Mouse (Mus musculus) kidney, adult 11 months (tissue): ENCODE measurements around the gene Vmn1r191.
"Not testable (repeated sequence)": the region's sequence is repeated elsewhere in the genome, so short reads cannot be mapped to it uniquely, and the experiment has no call there.

Experiments
- DNase-seq: peaks from one replicate; pipeline ENCODE4 v3.0.0; 2022

Vmn1r191 gene

GRCm38 (mm10) chr13:22183869-22184268, at the start of gene Vmn1r191:
Gene Vmn1r191, minus strand, starts transcription at chr13:22183969.
- DNase-seq = no peak

- not testable (repeated sequence) for DNase-seq
Observed at GRCm38 (mm10) chr13:22223060-22223459, 39.3 kb upstream of the Vmn1r191 start, which contains the start of gene Vmn1r193. Gene Vmn1r193, minus strand, starts transcription at chr13:22223160.

- not testable (repeated sequence) for DNase-seq
Observed at GRCm38 (mm10) chr13:22192756-22193155, 9.0 kb upstream of the Vmn1r191 start.

- no peak for DNase-seq
Observed at GRCm38 (mm10) chr13:22191041-22191440, 7.3 kb upstream of the Vmn1r191 start, which contains the start of gene Vmn1r192. Gene Vmn1r192, minus strand, starts transcription at chr13:22191141.

- DNase-seq = no peak
Observed at GRCm38 (mm10) chr13:22190385-22190784, 6.6 kb upstream of the Vmn1r191 start.

- no peak for DNase-seq
Observed at GRCm38 (mm10) chr13:22189313-22189712, 5.5 kb upstream of the Vmn1r191 start.

- peak; percentile 53 for DNase-seq
Observed at GRCm38 (mm10) chr13:22168416-22168815, 15.4 kb downstream of the Vmn1r191 start.

- DNase-seq = not testable (repeated sequence)
Observed at GRCm38 (mm10) chr13:22136495-22137293, 47.1 kb downstream of the Vmn1r191 start.
